Mouse (Mus musculus): ENCODE results near the gene Shmt2.

Shmt2 gene

DNA sequence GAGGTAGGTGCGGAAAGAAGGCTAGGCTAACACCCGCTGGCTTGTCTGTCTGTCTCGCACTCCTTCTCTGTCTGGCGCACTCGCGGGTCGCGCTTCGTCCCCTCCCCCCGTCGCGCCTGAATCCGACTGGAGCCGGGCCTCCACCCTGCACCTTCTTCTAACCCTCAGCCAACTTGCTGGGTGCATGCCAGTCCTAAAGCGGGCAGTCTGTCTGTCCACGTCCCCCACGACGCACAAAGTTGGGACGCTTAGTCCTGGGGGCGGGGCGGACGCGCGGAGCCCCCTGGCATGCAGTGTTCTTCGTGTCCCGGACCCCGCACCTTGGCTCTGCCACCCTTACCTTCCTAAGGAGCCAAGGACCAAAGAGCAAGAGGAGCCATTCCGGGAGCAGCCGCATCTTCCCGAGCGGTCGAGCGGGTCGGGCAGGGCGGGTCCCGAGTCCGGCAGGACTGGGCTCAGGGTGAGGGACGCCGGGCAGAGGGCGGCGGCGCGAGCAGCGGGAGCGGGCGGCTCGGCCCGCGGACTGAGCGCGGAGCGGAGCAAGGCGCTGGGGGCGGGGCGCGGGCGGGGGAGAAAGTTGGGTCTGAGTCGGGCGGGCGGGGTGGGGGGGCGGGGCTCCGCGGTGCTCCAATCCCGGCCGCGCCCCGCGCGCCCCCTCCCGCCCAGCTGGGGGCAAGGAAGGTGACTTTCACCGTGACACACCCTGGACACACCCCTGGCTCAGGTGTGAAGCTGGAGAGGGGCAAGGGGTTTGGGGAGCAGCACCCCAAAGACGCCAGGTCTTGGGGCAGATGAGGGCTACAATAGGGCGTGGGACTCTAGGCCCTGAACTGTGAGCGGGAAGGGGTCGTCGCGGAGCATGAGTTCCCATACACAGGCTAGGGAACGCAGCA is 12.0 kb upstream of the Shmt2 start, which contains the start of gene Nxph4:
Nxph4 (minus strand) TSS at position 524 of the 893 bp plus-strand sequence.
- peak; percentile 49 for DNase-seq (ENCODE audit: extremely low spot score, low spot score)

DNA sequence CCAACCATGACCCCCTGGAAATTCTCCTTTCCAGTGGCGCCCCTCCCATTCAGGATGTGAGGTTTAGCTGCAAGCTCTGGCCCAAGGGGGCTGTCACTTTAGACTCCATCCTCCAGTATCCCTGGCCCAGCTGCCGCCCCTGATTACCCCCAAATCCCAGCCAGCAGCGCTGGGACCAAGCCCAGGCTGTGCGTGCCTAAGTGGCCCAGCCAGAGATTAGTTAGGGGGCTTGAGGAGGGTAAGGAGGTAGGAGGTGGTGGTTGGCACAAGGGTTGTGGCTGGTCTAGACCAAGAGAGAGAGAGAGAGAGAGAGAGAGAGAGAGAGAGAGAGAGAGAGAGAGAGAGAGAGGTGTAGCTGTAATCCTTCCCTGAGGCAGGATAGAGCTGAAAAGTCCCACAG is 9.3 kb upstream of the Shmt2 start:
- peak; percentile 32 for DNase-seq (ENCODE audit: extremely low spot score, low spot score)

DNA sequence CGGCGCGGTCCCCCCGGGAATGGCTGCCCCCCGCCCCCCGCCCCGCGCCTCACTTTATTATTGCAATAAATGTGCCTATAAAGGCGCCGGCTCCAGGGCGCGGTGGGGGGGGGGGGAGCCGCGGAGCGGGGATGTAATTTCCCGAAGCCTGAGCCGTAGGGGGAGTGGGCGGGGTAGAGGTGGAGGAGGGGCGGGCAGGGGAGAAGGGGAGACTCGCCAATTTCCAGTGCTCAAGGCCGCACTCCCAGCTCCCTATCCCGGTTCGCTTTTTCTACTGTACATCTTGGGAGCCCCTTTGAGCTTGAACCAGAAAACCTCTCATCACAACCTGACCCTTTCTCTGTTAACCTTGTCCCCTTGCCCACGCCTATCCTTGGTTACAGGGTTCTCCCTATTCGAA is 8.7 kb upstream of the Shmt2 start:
- DNase-seq (ENCODE audit: extremely low spot score, low spot score): peak; percentile 34

DNA sequence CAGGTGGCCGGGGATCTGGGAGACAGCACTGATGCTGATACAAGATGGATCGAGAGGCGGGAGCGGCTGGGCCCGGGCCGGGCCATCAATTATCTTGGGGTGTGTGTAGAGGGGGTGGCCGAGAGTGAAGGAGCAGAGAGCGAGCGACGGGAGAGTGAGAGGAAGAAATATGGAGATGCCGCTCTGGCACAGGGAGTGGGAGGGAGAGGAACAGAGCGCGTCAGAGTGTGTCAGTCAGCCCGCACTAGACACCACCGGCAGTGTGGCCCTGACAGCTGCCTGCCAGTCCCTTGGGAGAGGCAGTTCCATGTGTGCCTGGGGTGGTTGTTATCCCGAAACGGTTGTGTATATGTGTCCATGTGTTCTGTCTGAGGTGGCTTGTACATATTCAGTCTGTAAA is 5.2 kb upstream of the Shmt2 start:
- peak; percentile 64 for DNase-seq (ENCODE audit: extremely low spot score, low spot score)

DNA sequence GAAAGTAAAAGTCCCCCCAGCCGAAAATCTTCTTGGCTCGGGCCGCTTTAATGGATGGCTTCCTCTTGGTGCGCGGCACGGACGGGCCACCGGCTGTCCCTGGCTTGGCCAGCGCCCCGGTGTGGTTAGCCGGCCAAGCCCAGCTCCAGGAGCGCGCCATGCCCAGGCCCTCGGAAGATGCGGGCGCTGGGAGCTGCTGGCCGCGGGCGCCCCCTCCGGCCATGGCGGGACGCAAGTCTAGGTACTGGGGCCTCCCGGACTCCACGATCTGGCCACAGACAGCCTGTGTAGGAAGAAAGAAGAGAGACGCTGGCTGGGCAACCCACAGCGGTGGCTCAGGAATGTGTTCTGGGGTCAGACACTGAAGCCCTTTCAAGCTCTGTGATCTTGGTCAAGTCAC is 4.4 kb upstream of the Shmt2 start:
- peak; percentile 76 for DNase-seq (ENCODE audit: extremely low spot score, low spot score)

DNA sequence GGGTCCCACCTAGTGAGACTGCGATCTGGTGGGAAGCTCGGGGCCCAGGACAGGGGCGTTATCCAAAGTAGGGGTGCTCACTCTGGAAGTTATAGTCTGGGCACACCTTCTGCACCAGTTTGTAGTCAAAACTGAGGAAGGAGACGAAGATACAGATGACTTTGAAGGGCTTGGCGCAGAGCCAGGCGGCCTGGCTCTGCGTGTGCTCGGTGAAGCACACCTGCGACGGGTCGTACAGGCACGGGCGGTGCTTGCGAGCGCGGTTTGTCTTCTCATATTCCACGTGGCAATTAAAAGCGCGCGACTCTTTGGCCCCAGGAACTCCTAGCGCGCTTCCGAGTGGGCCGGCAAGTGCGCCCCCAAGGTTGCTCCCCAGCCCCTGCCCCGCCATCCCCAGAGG is 3.8 kb upstream of the Shmt2 start:
- peak; percentile 26 for DNase-seq (ENCODE audit: extremely low spot score, low spot score)

DNA sequence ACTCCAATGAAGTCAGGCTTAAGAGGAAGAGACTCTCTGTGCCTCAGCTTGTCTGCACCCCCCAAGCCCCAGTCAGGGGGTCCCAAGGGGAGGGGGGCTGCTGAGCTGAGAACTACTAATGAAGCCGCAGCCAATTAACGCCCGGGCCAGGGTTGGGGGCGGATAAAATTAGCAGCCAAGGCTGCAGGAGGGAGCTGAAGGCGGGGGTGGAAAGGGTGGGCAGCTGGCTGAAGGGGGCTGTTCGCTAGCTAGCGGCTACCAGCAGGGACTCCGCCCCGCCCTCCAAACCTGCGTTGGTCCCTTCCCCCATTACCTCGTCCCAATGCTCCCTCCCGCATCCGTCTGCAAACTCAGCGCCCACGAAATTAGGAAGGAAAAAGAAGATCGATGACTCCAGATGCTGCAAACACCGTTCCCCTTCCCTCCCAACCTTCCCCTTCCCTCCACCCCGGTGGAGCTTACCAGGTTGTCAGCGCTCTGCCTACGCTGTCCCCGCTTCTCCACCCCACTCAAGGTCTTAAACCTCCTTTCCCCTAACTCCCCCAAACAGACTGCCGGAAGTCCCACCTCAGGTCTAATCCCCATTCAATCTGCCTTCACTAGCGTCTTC is 2.5 kb upstream of the Shmt2 start:
- DNase-seq (ENCODE audit: extremely low spot score, low spot score): peak; percentile 35

DNA sequence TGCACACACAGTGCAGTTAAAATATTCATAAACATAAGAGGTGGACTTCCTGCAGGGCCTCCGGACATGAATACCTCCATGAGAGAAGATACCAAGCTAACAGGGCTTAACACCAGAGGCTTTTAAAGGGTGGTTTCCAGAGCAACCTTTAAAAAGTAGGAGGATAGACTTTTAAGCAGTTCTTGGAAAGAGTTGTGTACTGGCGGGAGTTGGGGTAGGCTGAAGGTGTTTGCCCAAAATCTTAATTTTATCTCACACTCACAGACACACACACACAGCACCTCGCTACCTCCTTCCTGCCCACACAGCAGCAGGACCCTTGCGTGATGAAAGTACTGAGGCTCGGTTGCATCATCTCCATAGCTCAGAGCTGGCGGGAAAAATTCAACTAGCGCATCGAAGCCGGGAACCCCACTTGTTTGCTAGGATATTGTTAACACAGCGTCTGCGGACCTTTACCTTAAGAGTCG is 598 bp downstream of the Shmt2 start:
- DNase-seq (ENCODE audit: extremely low spot score, low spot score): no peak

DNA sequence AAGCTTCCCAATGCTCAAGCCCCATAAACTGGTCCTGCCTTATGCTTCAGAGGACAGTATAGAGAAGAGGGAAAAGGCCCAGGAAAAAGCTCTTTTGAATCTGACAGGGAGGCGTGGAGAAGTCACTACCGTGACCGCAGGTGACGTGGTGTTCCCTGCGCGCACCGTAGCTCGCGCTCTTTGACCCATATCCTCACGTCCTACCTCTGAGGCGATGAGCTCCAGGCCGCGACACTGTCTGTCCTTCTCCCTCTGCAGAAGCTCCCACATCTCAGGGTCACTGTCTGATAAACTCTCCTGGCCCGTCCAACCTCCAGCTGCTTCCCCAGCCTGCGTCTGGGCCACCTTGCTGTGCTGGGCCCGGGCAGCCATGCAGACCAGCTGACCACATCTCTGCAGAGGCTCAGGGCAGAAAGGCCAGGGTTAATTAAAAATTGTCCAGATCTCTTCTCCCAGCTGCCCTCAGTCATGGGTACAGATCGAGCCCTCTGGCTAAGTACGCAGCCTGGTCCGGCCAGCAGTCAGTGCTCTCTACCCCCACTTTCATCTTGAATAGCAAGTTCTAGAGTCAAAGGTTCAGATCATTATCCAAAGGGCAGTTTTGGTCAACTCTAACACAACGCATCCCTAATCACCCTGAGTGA is 1.4 kb downstream of the Shmt2 start:
- DNase-seq (ENCODE audit: extremely low spot score, low spot score): no peak

DNA sequence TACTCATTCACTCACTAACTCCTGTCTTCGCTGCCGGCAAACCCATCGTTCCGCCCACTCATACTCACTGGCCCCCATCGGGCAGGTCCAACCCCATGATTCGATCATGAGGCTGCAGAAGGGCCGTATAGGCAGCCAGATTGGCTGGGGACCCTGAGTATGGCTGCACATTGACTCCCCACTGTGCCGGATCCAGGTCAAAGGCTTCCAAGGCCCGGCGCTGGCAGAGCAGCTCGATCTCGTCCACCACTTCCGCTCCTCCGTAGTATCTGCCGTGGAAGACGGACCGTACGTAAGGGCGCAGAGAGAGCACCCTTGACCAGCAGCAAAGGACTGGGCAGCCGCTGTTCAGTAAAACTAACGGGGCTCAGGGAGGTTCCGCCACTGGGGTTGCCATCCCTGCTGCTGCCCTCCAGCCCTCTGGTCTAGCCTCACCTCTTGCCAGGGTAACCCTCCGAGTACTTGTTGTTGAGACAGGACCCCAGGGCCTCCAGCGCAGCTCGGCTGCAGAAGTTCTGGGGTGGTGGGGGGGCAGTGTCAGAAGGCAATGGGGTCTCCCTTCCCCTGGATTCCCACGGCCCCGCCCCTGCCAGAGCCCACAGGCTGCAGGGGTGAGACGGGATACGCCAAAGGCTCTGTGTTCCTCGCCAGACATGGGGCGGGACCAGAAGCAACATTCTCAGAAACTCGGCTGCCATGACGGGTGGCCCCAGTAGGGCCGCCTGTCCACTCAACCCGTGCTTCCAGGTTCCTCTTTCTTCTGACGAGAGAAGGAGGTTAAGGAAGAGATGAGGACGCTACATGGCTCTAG is 2.1 kb downstream of the Shmt2 start:
- no peak for DNase-seq (ENCODE audit: extremely low spot score, low spot score)

DNA sequence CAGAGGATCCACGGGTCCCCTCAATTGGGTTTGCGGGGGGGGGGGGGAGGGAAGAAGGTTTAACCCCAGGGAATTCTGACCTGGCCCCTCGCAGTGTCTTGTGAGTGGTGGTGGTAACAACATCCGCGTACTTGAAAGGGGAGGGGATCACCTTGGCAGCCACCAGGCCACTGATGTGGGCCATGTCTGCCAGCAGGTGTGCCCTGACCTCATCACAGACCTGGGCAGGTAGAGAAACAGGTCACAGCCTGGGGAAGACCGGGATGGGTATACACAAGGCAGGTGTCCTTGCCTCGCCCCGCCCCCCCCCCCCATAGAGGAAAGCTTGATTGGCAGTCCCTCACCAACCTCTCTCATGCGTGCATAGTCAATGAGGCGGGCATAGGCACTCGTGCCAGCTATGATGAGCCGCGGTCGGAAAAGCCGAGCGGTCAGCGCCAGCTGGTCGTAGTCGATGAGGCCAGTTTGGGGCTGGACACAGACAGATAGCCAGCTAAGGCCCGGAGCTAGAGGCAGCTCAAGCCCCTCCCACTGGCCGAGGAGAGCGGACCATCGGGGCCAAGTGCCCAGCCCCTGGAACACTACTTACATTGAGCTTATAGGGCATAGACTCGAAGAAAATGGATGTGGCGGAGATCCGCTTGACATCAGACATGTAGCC is 3.1 kb downstream of the Shmt2 start:
- no peak for DNase-seq (ENCODE audit: extremely low spot score, low spot score)

DNA sequence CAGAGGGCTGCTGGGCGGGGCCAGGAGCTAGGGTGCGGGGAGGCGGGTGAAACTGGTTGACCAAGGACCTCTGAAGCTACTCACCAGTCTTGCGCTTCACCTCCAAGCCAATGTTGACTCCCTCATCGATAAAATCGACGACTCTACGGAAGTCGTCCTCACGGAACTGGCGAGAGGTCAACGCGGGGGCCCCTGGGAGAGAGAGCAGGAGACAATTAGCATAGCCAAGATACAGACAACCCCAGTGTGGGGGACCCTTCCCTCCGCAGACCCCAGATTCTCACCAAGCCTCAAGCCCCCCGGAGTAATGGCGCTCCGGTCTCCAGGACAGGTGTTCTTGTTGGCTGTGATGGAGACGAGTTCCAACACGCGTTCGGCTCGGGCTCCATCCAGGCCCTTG is 4.3 kb downstream of the Shmt2 start:
- no peak for DNase-seq (ENCODE audit: extremely low spot score, low spot score)

DNA sequence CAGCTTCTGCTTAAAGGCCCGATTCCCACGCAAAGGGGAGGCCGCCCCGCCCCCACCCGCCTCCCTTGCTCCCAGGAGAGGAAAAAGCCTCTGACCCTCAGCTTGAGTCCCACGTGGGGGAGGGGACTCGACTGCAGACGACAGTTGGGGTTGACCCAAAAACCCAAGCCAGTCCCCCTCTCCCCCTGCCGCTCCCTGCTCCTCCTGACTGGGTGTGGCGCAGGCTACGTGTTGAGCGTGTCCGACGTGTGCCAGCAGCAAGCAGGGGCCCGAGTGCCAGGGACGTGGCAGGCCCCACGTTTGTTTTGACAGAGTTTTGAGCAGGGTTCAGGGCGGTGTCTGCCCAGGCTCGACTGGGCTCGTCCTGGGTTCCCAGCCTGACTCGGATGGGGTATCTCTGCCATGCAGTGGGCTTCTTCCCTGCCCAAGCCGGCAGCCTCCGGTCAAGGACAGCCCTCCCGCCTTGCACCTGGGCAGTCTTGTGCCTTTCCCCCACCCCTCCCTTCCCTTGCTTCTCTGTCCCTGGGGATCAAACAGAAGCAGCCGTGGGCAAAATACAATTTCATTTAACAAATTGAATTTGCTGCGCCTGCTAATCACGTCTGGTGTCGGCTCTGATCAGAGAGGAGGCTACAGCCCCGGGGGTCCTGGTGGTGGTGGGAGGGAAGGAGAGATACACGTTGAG is 5.5 kb downstream of the Shmt2 start:
- peak; percentile 58 for DNase-seq (ENCODE audit: extremely low spot score, low spot score)

DNA sequence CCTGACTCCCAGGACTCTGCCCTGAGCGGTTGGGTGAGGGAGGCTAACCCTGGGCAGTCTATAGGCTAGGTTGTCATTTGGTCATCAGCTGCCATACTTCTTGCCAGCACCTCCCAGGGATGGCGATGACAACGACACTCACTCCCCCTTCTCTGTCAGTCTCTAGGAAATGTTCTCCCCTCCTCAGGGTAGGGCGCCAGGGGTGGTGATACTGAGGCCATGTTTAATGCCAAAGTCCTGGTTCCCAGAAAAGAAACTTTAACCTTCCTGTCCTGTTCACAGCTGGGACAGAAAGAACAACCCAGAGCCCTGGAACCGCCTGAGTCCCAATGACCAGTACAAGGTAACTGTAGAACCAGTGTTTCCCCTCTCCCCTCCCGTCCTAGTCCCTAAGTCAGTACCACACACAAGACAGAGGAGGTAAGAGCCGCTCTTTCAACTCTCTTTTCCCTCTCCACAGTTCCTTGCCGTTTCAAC is 6.2 kb downstream of the Shmt2 start:
- no peak for DNase-seq (ENCODE audit: extremely low spot score, low spot score)

DNA sequence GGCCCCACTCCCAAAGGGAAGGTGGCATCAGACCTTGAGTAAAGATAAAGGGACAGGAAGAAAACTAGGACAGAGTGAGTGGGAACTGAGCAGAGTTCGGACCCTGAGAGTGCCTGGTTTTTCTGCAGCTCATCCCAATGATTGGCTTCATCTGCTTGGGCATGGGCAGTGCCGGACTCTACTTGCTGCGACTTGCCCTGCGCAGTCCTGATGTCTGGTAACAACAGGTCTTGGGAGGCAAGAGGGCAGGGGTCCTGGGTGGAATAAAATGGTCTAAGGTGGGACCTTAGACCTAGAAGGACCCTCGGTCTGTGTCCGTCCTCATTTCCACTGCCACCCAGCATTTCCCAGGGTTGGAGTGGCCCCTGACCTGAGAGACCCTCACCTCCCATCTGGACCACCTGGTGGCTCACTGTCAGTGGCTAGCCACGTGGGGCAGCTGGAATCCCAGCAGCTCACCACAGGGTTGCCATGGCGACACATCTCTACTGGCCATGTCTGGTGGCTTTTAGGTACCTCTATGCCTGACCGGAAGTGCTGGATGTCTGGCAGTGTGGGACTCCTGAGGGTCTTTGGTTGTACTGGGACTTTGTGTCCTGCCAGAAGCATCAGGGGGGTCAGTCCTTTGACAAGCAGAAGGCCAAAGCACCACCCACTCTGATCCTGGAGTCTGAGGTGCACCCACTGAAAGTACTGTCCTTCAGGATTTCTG is 6.8 kb downstream of the Shmt2 start:
- peak; percentile 48 for DNase-seq (ENCODE audit: extremely low spot score, low spot score)

DNA sequence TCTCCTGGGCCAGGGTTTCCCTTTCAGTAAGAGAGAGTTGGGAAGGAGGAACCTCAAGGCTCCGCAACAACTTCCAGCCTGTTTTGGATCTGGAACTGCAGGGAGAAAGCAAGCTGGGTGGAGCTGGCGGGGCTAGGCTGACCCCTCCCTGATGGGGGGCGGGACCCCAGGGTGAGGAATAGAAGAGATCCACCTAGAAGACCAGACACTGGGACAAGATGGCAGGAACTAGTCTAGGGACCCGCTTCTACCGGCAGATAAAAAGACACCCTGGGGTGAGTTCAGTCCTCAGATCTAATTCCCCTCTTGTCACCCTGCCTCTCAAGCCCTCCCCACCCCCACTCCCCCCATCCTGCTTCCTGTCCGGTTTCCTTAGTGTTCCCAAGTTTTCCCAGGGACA is 7.5 kb downstream of the Shmt2 start, which contains the start of gene Ndufa4l2:
Ndufa4l2 (plus strand) TSS at position 204 of the 400 bp plus-strand sequence.
- peak; percentile 43 for DNase-seq (ENCODE audit: extremely low spot score, low spot score)

DNA sequence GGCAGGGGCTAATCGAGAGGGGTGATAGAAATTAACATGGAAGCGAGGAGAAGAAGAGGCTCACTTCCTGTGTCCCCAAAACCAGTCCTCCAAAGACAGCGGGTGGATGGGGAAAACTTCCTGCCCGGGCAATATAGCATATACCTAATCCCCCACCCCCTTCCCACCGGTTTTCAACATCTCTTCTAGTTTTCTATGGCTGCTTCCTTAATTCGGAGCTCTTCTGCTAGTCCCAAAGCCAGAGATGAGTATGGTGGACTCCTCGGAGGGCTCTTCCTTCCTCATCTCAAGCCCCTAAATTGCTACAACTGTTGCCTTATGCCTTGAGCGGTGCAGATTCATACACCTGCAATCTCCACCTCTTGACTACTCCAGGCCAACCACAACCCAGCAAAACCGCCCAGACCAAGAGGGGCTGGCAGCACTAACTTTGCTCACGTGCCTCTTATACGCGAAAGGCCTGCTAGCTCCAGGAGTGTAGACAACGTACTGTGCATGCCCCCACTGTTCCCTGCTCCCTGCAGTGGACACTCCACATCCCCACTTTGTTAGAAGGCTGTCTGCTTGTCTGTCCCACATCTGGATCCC is 8.0 kb downstream of the Shmt2 start:
- DNase-seq (ENCODE audit: extremely low spot score, low spot score): no peak

DNA sequence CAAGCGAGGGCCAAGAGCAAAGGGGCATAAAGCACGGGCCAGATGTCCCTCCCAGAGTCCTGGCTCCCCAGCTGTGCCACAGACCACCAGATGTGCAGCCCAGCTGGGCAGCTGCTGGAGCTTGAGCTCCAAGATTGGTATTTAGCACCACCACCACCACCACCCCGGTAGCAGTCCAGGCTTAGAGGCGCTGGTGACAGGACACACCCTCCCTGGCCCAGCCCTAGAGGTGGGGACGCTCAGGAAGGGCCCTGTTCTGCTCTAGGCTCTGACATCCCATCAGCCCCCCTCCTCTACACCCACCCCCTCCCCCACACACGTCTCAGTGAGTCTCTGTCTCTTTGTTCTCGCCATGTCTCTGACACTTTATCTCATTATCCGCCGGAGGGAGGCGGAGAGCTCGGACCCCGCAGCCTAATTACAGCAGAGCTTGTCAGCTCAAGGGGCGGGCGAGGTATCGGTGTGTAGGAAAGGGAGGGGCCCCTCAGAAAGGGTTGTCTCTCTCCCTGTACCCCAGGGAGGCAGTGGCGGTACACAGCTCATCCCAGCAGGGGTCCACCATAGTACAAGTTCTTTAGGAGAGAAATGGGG is 8.6 kb downstream of the Shmt2 start:
- peak; percentile 59 for DNase-seq (ENCODE audit: extremely low spot score, low spot score)

DNA sequence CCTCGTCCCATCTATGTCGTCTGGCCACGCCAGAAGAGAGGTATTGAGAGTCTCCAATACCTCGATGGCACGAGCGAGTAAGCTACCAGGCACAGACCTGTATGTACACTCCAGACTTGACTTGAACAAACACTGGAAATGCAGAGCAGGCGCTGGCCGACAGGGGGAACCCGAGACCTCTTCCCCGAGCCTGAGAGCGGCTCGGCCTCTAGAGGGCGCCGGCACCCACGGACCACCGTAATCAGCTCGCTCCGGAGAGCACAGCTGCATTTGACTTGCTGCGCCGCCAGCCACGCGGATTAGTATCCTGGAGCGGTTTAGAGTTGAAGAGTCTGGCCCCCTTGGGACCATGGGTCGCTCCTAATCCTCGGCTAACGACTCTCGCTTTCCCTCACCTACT is 9.4 kb downstream of the Shmt2 start:
- DNase-seq (ENCODE audit: extremely low spot score, low spot score): peak; percentile 99
